Mouse (Mus musculus): ENCODE measurements around the gene Slc19a1. TPM values are rescaled to one million over a fixed set of nuclear protein-coding genes. Genes with fewer than 3 reads are reported as not detected.

Slc19a1 gene
- total RNA-seq, 1 experiment: 32.4 TPM

GRCm38 (mm10) chr10:77108106-77108505 lies 76.1 kb downstream of the Slc19a1 start:
- H3K36me3 ChIP-seq (ENCODE audit: control insufficient read depth, insufficient read depth, low read length, poor library complexity, severe bottlenecking): peaks cover 28% of the 10 kb centered on the region; the same call in 1 of the 2 replicates
- no peak for DNase-seq (ENCODE audit: low read depth, low spot score)
- no peak overlapping the region for H3K27ac ChIP-seq (ENCODE audit: insufficient read depth, low read depth, low read length, poor library complexity, severe bottlenecking)
- no peak for TF ChIP-seq MAFK (IDR thresholded peaks at IDR 0.05; ENCODE audit: insufficient read depth, low read depth, low read length)
- no peak for TF ChIP-seq ZNF384 (IDR thresholded peaks at IDR 0.05; ENCODE audit: low read depth, low read length)
- no peak for TF ChIP-seq CHD2 (IDR thresholded peaks at IDR 0.05; ENCODE audit: low read depth, low read length)
- TF ChIP-seq HCFC1 (IDR thresholded peaks at IDR 0.05; ENCODE audit: borderline replicate concordance, insufficient read depth, low read length): no peak
- no peak for TF ChIP-seq ZC3H11A (IDR thresholded peaks at IDR 0.05; ENCODE audit: borderline replicate concordance, low read depth, low read length)
- H3K4me3 ChIP-seq (ENCODE audit: insufficient read depth in 1 of 2, low read depth in 1 of 2, low read length in 2 of 2, poor library complexity in 1 of 2, severe bottlenecking in 1 of 2): no peak overlapping the region
- no peak overlapping the region for H3K9ac ChIP-seq (ENCODE audit: insufficient read depth, low read depth, low read length, poor library complexity, severe bottlenecking)
- peaks cover 0 to 28% of the 10 kb centered on the region in 2 experiments; a peak in 1 of 4 replicates for H3K4me1 ChIP-seq (ENCODE audit: control insufficient read depth in 2 of 2, insufficient read depth in 2 of 2, low read length in 2 of 2, poor library complexity in 1 of 2)
- no peaks in the 10 kb centered on the region for H3K9me3 ChIP-seq (ENCODE audit: control insufficient read depth, insufficient read depth, low read depth, low read length)
- in situ Hi-C loops (cut with MboI; ENCODE audit: low sequenced_read_pairs in 2 of 2, unreplicated experiment in 2 of 2): no loop called here

- no peak for DNase-seq (ENCODE audit: low read depth, low spot score)
- TF ChIP-seq CHD2 (IDR thresholded peaks at IDR 0.05; ENCODE audit: low read depth, low read length) (no peak), ZC3H11A (IDR thresholded peaks at IDR 0.05; ENCODE audit: borderline replicate concordance, low read depth, low read length) (no peak), HCFC1 (IDR thresholded peaks at IDR 0.05; ENCODE audit: borderline replicate concordance, insufficient read depth, low read length) (no peak), MAFK (IDR thresholded peaks at IDR 0.05; ENCODE audit: insufficient read depth, low read depth, low read length) (no peak), ZNF384 (IDR thresholded peaks at IDR 0.05; ENCODE audit: low read depth, low read length) (no peak)
- no peak overlapping the region for H3K4me3 ChIP-seq (ENCODE audit: insufficient read depth in 1 of 2, low read depth in 1 of 2, low read length in 2 of 2, poor library complexity in 1 of 2, severe bottlenecking in 1 of 2)
- H3K9ac ChIP-seq (ENCODE audit: insufficient read depth, low read depth, low read length, poor library complexity, severe bottlenecking): no peak overlapping the region
- no peak overlapping the region for H3K27ac ChIP-seq (ENCODE audit: insufficient read depth, low read depth, low read length, poor library complexity, severe bottlenecking)
- in situ Hi-C loops (cut with MboI; ENCODE audit: low sequenced_read_pairs in 2 of 2, unreplicated experiment in 2 of 2): no loop called here
- peaks cover 31% of the 10 kb centered on the region; the same call in 1 of the 2 replicates for H3K36me3 ChIP-seq (ENCODE audit: control insufficient read depth, insufficient read depth, low read length, poor library complexity, severe bottlenecking)
- peaks cover 1 to 31% of the 10 kb centered on the region in 2 experiments; a peak in 3 of 4 replicates for H3K4me1 ChIP-seq (ENCODE audit: control insufficient read depth in 2 of 2, insufficient read depth in 2 of 2, low read length in 2 of 2, poor library complexity in 1 of 2)
- H3K9me3 ChIP-seq (ENCODE audit: control insufficient read depth, insufficient read depth, low read depth, low read length): no peaks in the 10 kb centered on the region
Observed at GRCm38 (mm10) chr10:77110010-77110409, 78.0 kb downstream of the Slc19a1 start.

Other genes starting within 250 kb of the Slc19a1 start
- gene Pcbp3, start 70.4 kb upstream of the Slc19a1 start, total RNA-seq (2012; rRNA removed): 7.9 and 8.7 TPM in 2 replicates
- gene Col18a1, start 134.3 kb downstream of the Slc19a1 start, total RNA-seq (2012; rRNA removed): 414 and 791 TPM in 2 replicates
- 67.6 and 101 TPM in 2 replicates for gene Pofut2, start 227.0 kb downstream of the Slc19a1 start, total RNA-seq (2012; rRNA removed)